Mouse (Mus musculus) embryonic facial prominence, embryonic 12.5 days (tissue): ENCODE measurements at regions not wholly inside any gene's neighbourhood (a gene's known extent, or its start where the extent isn't known, plus 50 kb on each side); places are given as distances from the start of the nearest gene placed in this dataset. TPM values are rescaled to one million over a fixed set of nuclear protein-coding genes. Genes with fewer than 3 reads are reported as not detected.

Experiments used
- microRNA-seq: library from miRNA; unstranded; fragments of <30 nt; microRNA quantifications from one replicate; pipeline ENCODE4, GENCODE M21; 2017

Small RNAs in the stretch of these regions (microRNA-seq; reads per million reads assigned to microRNA genes)
- gene Gm27878 = not detected
